Mouse (Mus musculus) left cerebral cortex, adult 8-10 months (tissue): ENCODE results near the gene Vps52. TPM values are rescaled to one million over a fixed set of nuclear protein-coding genes. Genes with fewer than 3 reads are reported as not detected.
"Not testable (repeated sequence)": the region's sequence is repeated elsewhere in the genome, so short reads cannot be mapped to it uniquely, and the experiment has no call there.

ENCODE experiments used
- DNase-seq, 2 experiments: peaks; one replicate each; pipeline ENCODE4 v3.0.0; 2022; ENCODE audit warnings: low spot score in 2 of 2
- total RNA-seq, 4 experiments: library from RNA; stranded (reverse); gene quantifications; 2 replicates each; pipeline ENCODE4 v1.2.4; 2022

Gene Vps52
- total RNA-seq, 4 experiments from 2014 or later: 70.6 to 79.6 (median 72.8) TPM

GRCm38 (mm10) chr17:33965082-33965845 is 9.7 kb downstream of the Vps52 start:
- no peak for DNase-seq

- DNase-seq: no peak
Observed at GRCm38 (mm10) chr17:33965846-33966550, 10.4 kb downstream of the Vps52 start.

- DNase-seq: peak in 1 of 2 experiments; percentile 70
Observed at GRCm38 (mm10) chr17:33968489-33968888, 12.9 kb downstream of the Vps52 start.

- no peak for DNase-seq
Observed at GRCm38 (mm10) chr17:33968927-33969326, 13.3 kb downstream of the Vps52 start.

- DNase-seq: no peak
Observed at GRCm38 (mm10) chr17:33969394-33969793, 13.8 kb downstream of the Vps52 start.

GRCm38 (mm10) chr17:33972691-33973090 is 17.1 kb downstream of the Vps52 start:
- DNase-seq: no peak

GRCm38 (mm10) chr17:33973572-33973971 is 18.0 kb downstream of the Vps52 start:
- DNase-seq: no peak

- DNase-seq: no peak
Observed at GRCm38 (mm10) chr17:33977861-33978557, 22.4 kb downstream of the Vps52 start.

GRCm38 (mm10) chr17:33978631-33979031 is 23.0 kb downstream of the Vps52 start:
- DNase-seq: peak in 1 of 2 experiments; percentile 62

- no peak for DNase-seq
Observed at GRCm38 (mm10) chr17:33979512-33980050, 24.0 kb downstream of the Vps52 start.

- no peak for DNase-seq
Observed at GRCm38 (mm10) chr17:33980181-33981035, 24.8 kb downstream of the Vps52 start.

- DNase-seq: peak; percentile 69 to 92
Observed at GRCm38 (mm10) chr17:33981192-33981909, 25.7 kb downstream of the Vps52 start.

- peak in 1 of 2 experiments; percentile 60 for DNase-seq
Observed at GRCm38 (mm10) chr17:33982136-33982535, 26.5 kb downstream of the Vps52 start.

GRCm38 (mm10) chr17:33991788-33992664 is 36.4 kb downstream of the Vps52 start:
- DNase-seq: no peak

- no peak for DNase-seq
Observed at GRCm38 (mm10) chr17:33994959-33995358, 39.3 kb downstream of the Vps52 start.

GRCm38 (mm10) chr17:33995651-33996050 is 40.0 kb downstream of the Vps52 start:
- no peak for DNase-seq

GRCm38 (mm10) chr17:33997025-33997424 is 41.4 kb downstream of the Vps52 start:
- DNase-seq: not testable (repeated sequence)

- DNase-seq: not testable (repeated sequence)
Observed at GRCm38 (mm10) chr17:33998697-33999096, 43.1 kb downstream of the Vps52 start.
